Mouse (Mus musculus) gastrocnemius, postnatal 10 days (tissue): ENCODE data around the gene Kdf1. TPM values are rescaled to one million over a fixed set of nuclear protein-coding genes. Genes with fewer than 3 reads are reported as not detected.
A peak's percentile ranks its signal among the peaks of the same experiment; 100 is the strongest.

Experiments
- DNase-seq: peaks from one replicate; pipeline ENCODE4 v3.0.0; 2021; ENCODE audit warnings: mixed read lengths
- long read RNA-seq, 2 experiments: library from polyadenylated mRNA; stranded (forward); transcript quantifications; one replicate each; pipeline ENCODE4 v2.0.0; 2021
- total RNA-seq, 2 experiments: library from RNA; stranded (reverse); gene quantifications; 2 replicates each; pipeline ENCODE4 v1.2.3; 2021

Kdf1 gene
- not detected for total RNA-seq
- long read RNA-seq, experiment 1 = 0 reads
- long read RNA-seq, experiment 2 = 0 reads

- DNase-seq = no peak
These were observed at the start of gene Kdf1 for GRCm38 (mm10) chr4:133518601-133519368. Gene Kdf1 (plus strand): TSS chr4:133518963.

- DNase-seq = no peak
These were observed 49.6 kb upstream of the Kdf1 start for GRCm38 (mm10) chr4:133469122-133469521.

- DNase-seq = no peak
These were observed 47.5 kb upstream of the Kdf1 start for GRCm38 (mm10) chr4:133471135-133471821.

- DNase-seq = no peak
These were observed 44.9 kb upstream of the Kdf1 start for GRCm38 (mm10) chr4:133473833-133474232.

GRCm38 (mm10) chr4:133479458-133480184 is 39.1 kb upstream of the Kdf1 start, which contains the start of gene Tent5b:
Gene Tent5b (plus strand): TSS chr4:133480132.
- peak; percentile 99 for DNase-seq

- DNase-seq = no peak
These were observed 38.6 kb upstream of the Kdf1 start for GRCm38 (mm10) chr4:133480185-133480537.

- DNase-seq = no peak
These were observed 38.0 kb upstream of the Kdf1 start for GRCm38 (mm10) chr4:133480754-133481153.

GRCm38 (mm10) chr4:133481488-133481887 is 37.3 kb upstream of the Kdf1 start:
- no peak for DNase-seq

- no peak for DNase-seq
These were observed 36.3 kb upstream of the Kdf1 start for GRCm38 (mm10) chr4:133482479-133482878.

- DNase-seq = no peak
These were observed 34.3 kb upstream of the Kdf1 start for GRCm38 (mm10) chr4:133484266-133485025.

- DNase-seq = no peak
These were observed 32.9 kb upstream of the Kdf1 start for GRCm38 (mm10) chr4:133485691-133486425.

GRCm38 (mm10) chr4:133486673-133487357 is 31.9 kb upstream of the Kdf1 start:
- no peak for DNase-seq

GRCm38 (mm10) chr4:133488619-133489392 is 30.0 kb upstream of the Kdf1 start:
- no peak for DNase-seq

- DNase-seq = no peak
These were observed 29.1 kb upstream of the Kdf1 start for GRCm38 (mm10) chr4:133489489-133490245.

GRCm38 (mm10) chr4:133491800-133492199 is 27.0 kb upstream of the Kdf1 start:
- DNase-seq = no peak

GRCm38 (mm10) chr4:133493895-133494294 is 24.9 kb upstream of the Kdf1 start:
- DNase-seq = no peak

- DNase-seq = peak; percentile 94
These were observed 24.3 kb upstream of the Kdf1 start for GRCm38 (mm10) chr4:133494432-133494831.

- DNase-seq = no peak
These were observed 23.9 kb upstream of the Kdf1 start for GRCm38 (mm10) chr4:133494867-133495266.

- DNase-seq = peak; percentile 68
These were observed 23.1 kb upstream of the Kdf1 start for GRCm38 (mm10) chr4:133495711-133496110.
